Mouse (Mus musculus) hindlimb bud, embryonic 11.5 days (tissue): ENCODE measurements around the gene Slco3a1.

ENCODE experiments used
- DNase-seq: peaks from one replicate; pipeline ENCODE4 v3.0.0-alpha.2; 2012; ENCODE audit warnings: low read depth, low spot score; ENCODE audit errors: extremely low spot score

The Slco3a1 gene

DNA sequence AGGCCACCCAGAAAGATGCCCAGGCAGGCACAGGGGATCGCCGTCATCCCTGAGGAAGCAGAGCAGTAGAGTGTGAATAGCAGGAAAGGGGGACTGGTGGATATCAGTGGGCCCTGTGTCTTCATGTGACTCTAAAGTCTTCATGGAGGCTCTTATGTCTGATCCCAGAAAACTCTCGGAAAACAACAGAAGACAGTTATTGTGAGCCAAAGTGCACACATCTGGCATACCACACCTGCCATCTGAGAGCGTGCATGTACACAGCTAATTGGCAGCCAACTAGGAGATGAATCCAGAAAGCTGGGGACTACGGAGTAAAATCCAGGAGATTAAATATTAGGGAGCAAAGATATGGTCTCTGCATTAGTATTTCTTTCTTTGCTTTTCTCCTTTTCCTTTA, 233.9 kb downstream of the Slco3a1 start:
- no peak for DNase-seq

DNA sequence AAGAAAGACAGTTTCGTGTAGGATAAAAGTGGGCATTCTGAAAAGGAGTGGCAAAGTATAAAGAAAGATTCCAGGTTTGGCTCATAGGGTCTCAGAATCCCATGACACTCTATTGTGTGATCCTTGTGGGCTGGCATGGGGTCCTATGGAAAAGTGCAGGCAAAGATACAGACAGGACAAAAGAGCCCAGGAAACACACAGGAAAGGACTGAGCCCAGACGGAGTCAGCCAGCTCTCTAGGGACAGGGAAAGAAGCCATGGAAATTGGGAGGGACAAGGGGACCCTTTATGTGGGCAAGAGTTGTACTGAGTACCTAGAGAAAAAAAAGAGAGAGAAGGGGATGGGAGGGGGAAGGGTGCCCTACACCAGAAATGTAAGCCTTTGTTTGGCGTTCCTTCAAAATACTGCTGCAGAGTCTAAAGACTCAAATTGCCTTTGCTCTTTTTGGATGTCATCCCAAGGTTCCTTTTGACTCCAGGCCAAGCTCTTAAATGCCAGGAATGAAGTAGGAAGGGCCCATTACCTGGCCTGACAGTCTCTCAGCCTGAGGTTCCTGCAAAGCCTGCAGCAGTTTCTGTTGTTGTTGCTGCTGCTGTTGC, 238.6 kb downstream of the Slco3a1 start:
- no peak for DNase-seq

DNA sequence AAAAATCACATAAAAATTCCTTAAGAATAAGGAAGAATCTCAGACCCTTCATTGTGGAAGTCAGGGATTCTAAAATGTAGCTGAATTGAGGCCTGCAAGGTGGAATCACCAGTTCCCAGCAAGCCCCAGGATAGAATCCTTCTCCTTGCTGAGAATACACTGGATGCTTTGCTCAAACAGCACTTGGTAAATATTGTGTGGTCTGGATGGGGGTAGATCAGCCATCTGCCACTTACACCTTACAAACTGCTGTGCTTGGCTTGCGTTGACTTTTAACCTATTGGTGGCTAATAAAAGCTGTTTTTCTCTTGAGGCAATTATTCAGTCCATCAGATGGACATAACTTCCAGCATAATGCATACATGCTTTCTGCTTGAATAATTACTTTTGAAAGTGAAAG, 240.3 kb downstream of the Slco3a1 start:
- DNase-seq, result no peak

DNA sequence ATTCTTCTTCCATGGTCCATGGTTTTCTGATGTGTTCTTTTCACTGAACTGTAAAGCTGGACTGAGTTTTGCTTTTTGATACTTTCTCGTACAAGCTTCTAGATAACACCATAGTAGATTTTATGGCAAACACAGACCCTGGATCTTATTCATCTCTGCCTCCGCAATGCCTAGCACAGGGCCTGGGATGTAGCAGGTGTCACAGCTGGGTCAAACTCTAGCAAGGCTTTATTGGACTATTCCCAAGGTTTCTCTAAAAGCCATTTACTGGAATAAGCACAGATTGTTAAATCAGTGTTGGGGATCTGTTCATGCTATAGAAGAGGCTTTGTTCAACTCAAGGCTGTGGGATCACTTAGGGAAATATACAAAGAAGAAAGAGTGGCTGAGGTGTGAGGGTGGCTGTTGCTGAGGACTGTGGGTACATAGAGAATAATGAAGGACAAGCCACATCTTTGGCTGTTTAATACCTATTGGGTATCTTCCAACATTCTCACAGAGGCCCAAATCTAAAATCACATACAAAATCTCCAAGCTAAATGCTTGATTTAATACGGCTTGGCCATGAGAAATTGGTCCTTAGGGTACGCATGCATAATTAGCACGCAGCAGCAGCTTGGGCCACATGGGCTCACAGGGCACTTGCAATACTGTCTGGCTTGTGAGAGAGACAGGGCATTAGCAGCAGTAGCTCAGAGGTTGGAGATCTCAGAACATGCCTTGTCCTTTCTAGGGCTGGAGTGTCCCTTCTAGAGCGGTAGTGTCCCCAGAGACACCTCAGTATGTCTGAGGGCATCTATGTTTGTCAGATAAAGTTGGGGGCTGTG, 241.1 kb downstream of the Slco3a1 start:
- no peak for DNase-seq

DNA sequence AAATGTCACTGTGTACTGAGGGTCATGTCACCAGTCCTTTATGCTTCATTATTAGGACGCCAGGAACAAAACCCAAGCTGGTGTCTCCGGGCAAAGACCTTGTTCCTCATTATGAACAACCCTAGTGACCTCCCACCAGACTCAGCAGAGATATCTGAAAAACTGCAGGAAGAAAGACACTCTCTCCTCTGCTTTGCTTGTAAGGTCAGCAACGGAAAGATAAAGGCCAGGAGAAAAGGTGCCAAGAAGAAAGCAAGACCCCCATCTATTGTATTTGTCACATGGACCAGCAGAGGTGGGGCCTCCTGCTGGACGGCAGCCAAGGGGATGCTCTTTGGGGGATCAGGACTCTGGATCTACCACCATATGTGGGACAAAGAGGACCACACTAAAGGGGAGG, 243.0 kb downstream of the Slco3a1 start:
- no peak for DNase-seq

DNA sequence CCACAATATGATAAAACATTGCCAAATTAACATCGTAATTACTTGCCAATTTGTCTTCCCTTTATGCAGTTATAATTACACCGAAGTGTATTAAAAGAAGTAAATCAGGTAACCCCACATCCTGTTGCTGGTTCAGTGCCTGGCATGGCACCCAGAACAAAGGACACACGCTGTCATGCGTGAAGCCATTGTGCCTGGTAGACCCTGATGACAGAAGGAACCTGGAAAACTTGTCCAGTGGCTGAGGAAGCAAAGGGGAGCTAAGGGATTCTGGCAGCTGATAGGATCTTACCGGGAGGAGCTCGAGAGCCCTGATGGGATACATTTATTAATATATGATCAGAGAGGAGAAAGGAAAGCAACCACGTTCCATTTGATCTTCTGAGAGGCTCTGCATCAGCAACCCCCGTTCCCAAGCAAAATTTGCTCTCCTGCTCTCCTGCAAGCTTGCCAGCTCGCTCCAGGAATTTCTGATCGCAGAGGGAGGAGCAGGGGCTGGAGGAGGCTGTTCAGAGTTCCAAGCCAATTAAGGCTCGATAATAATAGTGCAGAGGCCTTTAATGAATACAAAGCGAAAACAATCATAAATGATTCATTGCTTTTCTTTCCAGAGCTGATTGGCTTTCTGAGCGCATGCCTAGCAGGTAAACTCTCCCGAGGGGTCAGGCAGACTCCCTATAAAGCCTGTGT, 250.8 kb downstream of the Slco3a1 start:
- DNase-seq, result no peak

DNA sequence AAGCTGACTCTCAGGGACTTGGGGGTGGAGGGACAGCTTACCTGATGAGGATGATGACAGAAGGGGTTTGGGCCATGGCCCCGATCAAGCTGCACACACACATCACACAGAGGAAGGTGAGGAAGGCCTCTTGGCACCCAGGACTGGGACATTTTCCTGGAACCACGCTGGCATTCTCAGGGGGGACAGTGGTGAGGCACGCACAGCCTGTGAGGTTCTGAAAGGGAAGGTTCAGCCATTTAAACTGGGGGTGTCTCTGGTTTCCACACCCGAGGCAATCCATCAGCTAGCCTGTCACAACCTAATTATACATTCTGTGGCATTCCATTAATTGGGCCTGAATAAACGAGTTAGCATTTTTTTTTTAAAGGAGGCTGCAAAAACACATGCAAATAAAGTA, 251.5 kb downstream of the Slco3a1 start:
- no peak for DNase-seq

DNA sequence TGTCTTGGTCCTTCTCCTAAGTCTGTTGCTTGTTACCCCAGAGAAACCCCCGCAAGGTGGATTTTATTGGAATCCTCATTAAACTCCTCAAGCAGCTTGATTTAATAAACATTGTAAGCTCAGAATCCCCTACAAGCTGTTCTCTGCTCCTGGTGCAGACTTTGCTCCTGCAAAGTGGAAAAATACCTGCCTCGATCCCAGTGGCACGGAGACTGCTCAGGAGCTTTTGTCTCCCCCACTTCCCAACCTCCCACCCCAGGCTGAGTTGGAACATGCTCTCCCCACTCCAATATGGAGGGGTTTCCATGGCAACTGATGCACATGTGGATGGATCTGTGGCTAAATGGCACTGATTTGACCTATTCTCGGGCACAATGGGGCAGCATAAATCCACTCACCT, 268.0 kb downstream of the Slco3a1 start:
- DNase-seq, result no peak

DNA sequence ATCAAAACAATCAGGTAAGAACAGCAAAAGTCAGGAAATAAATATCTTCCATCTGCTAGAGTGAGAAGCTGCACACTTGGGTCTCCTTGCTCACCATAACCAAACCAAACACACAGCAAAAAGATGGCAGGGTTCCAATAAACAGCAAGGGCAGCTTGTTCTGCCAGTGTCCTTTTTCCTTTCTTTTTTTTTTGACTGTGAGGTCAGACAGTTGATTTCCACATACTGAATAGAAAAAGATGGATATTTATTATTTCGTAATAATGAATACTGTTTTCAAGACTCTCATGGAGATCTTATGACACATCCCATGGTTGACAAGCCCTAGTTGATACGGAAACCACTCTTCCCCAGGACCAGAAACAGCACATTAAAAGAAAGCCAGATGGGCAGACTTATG, 274.2 kb downstream of the Slco3a1 start:
- DNase-seq, result no peak

DNA sequence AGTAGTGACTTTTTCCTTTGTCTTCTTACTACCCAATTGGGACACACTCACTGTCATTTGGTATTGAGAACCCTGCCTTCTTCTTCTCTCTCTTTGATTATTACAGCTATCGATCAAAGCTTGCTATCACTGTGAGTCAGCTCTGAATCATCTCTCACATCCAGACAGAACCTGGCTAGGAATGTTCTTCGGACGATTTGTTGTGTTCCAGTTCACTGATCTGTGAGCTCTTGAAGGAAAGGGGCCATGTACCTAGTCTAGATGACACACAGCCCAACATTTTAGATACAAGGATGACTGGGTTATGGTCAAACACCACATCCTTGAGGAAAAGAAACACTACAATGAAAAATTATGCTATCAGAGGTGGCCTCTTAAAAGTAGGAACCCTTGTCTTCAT, 275.2 kb downstream of the Slco3a1 start:
- no peak for DNase-seq

DNA sequence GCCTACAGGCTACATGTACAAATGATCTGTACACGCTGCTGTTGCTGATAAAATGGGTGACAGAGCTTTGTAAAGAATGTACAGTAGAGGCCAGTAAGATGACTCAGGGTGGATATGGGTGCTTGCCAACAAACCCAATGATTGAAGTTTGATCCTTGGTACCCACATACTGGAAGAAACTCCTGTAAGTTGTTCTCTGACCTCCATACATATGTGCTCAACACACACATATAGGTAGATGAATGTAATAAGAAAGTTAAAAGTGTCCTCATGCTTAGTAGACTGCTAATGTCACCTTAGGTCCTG, 284.5 kb downstream of the Slco3a1 start:
- no peak for DNase-seq

DNA sequence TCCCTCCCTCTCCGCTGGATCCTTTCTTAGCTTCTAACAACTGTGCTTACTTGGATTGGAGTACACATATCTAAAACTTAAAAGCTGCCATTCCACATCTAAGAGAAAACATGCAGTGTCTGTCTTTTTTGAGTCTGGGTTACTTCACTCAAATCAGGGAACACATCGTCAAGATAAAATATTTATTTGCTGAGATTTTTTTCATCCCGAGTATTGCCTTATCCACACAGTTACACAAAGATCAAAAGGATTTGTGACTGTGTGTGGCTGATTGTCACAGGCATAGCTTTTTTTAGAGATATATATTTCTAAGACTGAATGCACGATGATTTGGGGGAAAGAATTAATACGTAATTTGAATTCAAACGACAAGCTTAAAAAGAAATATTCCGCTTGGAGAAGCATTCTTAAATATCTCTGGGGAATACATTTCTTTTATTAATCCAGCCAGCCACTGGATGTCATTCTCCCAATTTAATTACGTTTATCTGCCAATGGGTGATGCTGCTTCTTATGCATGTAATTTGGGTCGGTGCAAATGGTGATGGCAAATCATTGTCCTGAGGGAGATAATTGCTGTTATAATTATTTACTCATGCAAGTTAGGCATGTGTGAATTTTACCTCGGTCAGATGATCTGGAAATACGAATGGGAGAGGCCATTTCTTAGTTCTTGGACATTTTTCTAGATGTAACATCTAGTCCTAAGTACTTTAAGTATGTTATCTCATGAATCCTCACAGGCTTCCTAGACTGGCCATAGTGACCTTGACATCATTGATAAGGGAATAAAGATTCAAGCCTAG, 285.1 kb downstream of the Slco3a1 start:
- DNase-seq, result no peak

DNA sequence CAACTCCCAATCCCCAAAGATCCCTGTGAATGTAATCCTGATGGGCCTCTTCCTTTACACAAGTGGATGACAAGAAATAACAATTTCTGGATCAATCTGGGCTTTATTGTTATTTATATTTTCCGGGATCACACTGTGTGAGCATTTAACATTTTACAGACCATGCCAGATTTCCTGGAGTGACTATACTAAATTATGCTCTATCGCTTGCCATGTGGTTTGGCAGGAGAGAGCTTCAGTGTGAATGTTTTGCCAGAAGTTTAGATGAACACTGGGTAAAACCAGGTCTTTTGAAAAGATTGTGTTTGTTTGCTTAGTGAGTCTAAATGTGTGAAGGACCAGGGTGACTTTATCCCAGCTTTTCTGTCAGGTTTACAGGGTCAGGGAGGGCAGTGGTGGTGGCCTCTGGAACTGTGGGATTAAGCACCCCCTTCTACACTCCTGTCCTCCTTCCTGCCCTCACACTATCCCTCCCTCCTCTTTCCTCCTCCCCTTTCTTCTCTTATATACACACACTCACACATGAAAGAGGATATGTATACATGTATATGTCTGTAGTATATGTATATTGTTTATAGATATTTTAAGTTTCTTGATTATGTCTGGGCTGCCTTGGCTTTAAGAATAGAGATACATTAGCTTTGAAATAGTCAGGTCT, 287.9 kb downstream of the Slco3a1 start:
- DNase-seq, result no peak

DNA sequence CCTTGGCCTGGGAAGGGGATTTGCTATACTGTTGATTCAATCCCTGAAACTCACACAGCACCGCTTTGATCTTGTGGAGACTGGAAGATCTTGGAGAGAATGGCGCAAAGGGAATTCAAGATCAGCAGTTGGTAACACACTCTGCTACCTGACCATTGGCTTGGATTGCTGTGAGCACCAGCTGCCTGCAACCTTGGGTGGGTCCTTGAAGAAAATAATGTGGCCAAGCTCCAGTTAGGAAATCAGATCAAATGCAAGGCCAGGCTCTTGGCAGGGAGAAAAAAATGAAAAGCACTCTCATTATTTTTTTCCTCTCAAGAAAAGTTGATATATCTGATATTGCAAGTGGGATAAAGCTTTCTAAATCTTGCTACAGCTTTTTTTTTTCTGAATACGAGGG, 298.3 kb downstream of the Slco3a1 start:
- no peak for DNase-seq

DNA sequence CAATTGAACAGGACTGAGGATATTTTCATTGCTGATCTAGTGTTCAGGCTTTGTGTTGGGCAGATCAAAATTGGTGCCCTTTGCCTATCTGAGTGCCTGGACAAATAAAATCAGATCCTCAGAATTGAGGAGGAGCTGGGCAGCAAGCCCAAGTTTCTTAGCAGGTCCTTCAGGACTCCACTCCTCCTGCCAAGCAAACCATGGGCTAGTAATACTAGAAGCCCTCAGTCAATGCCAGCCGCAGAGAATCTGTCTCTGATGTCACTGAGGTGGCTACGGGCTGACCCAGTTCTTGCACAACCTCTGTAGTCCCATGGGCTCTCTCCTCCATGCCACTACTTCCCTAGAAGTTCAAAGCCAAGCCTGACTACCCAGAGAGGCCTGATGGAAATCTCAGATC, 302.5 kb downstream of the Slco3a1 start:
- no peak for DNase-seq

DNA sequence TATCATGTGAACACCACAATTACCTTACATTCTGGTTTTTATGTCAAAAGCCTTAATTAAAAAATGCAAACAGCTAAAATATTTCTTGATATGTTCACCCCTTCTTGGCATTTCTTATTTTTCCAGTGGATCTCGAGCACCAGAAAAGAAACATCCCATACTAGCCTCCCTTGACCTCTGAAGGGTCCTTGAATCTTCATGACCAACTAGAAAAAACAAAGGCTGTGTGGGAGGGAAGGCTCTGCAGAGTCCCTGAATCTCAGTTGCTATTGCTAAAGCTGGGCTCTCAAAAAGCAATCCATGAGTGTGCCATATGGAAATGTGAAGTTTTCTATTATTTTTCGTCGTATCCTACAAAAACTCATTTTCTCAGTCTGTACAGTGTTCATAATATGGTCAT, 313.3 kb downstream of the Slco3a1 start:
- DNase-seq, result no peak

DNA sequence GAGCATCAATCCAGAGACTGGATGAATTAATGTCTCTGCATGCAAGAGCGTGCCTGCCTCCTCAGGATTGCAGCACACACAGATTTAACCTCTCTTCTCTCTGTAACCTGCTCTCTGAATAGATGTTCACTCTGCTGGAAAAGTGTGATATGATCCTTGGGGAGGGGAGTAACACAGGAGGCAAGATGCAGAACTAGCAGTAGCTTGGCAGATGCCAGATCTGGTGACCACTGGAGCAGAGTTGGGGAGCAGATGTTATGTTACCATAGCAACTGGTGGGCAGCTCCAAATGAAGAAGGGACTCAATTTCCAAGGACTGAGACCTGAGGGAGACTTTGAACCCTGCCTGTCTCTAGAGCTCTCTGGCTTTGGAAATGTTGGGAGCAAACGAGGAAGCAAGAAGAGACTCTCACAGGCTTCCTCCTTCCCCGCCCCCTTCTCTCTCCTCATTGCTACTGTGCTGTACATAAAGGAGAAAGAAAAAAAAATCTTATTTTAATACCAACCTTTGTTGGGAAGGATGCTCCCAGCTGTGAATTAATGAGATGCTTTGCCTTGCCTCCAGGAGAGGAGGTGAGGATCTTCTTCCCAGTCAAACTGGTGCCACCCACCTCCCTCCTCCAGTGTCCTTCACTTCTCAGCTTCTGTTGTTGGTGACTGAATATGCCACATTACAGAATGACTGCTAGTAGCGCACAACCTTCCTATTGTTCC, 314.0 kb downstream of the Slco3a1 start:
- no peak for DNase-seq
